Mouse (Mus musculus): ENCODE results near the gene Sdk1. TPM values are rescaled to one million over a fixed set of nuclear protein-coding genes. Genes with fewer than 3 reads are reported as not detected.

Sdk1 gene
- total RNA-seq, 2 experiments from 2014 or later, result 0.47 to 1.7 TPM

GRCm38 (mm10) chr5:141324910-141325309 lies 83.6 kb downstream of the Sdk1 start:
- DNase-seq, result no peak

- peak in 1 of 2 experiments; percentile 3 for DNase-seq
These were observed 103.1 kb downstream of the Sdk1 start for GRCm38 (mm10) chr5:141344376-141344775.

- DNase-seq, result no peak
These were observed 104.2 kb downstream of the Sdk1 start for GRCm38 (mm10) chr5:141345476-141345875.

GRCm38 (mm10) chr5:141362676-141363075 lies 121.4 kb downstream of the Sdk1 start:
- DNase-seq, result no peak

- DNase-seq, result no peak
These were observed 122.7 kb downstream of the Sdk1 start for GRCm38 (mm10) chr5:141363956-141364355.

- no peak for DNase-seq
These were observed 127.3 kb downstream of the Sdk1 start for GRCm38 (mm10) chr5:141368567-141368966.

- DNase-seq, result no peak
These were observed 133.5 kb downstream of the Sdk1 start for GRCm38 (mm10) chr5:141374797-141375196.

- DNase-seq, result no peak
These were observed 138.8 kb downstream of the Sdk1 start for GRCm38 (mm10) chr5:141379836-141380773.

GRCm38 (mm10) chr5:141380774-141381156 lies 139.5 kb downstream of the Sdk1 start:
- DNase-seq, result no peak

- DNase-seq, result no peak
These were observed 140.3 kb downstream of the Sdk1 start for GRCm38 (mm10) chr5:141381581-141381980.

- DNase-seq, result no peak
These were observed 141.1 kb downstream of the Sdk1 start for GRCm38 (mm10) chr5:141382246-141382835.

- no peak for DNase-seq
These were observed 147.2 kb downstream of the Sdk1 start for GRCm38 (mm10) chr5:141388451-141388850.

- no peak for DNase-seq
These were observed 149.3 kb downstream of the Sdk1 start for GRCm38 (mm10) chr5:141390541-141390940.

- DNase-seq, result no peak
These were observed 149.9 kb downstream of the Sdk1 start for GRCm38 (mm10) chr5:141391153-141391552.

GRCm38 (mm10) chr5:141393846-141394245 lies 152.6 kb downstream of the Sdk1 start:
- no peak for DNase-seq

- DNase-seq, result no peak
These were observed 153.3 kb downstream of the Sdk1 start for GRCm38 (mm10) chr5:141394586-141394985.

GRCm38 (mm10) chr5:141403741-141404140 lies 162.5 kb downstream of the Sdk1 start:
- no peak for DNase-seq

GRCm38 (mm10) chr5:141404651-141405050 lies 163.4 kb downstream of the Sdk1 start:
- DNase-seq, result no peak

- DNase-seq, result no peak
These were observed 165.6 kb downstream of the Sdk1 start for GRCm38 (mm10) chr5:141406926-141407325.

- no peak for DNase-seq
These were observed 171.7 kb downstream of the Sdk1 start for GRCm38 (mm10) chr5:141413013-141413412.

GRCm38 (mm10) chr5:141415644-141416243 lies 174.5 kb downstream of the Sdk1 start:
- DNase-seq, result no peak

GRCm38 (mm10) chr5:141428132-141428531 lies 186.8 kb downstream of the Sdk1 start:
- no peak for DNase-seq

GRCm38 (mm10) chr5:141433286-141433685 lies 192.0 kb downstream of the Sdk1 start:
- no peak for DNase-seq
